Mouse (Mus musculus): Measurements from ENCODE around the gene Katnb1. TPM values are rescaled to one million over a fixed set of nuclear protein-coding genes. Genes with fewer than 3 reads are reported as not detected.

Gene Katnb1
- polyA plus RNA-seq, 1 experiment from 2014 or later, result 49.9 TPM

DNA sequence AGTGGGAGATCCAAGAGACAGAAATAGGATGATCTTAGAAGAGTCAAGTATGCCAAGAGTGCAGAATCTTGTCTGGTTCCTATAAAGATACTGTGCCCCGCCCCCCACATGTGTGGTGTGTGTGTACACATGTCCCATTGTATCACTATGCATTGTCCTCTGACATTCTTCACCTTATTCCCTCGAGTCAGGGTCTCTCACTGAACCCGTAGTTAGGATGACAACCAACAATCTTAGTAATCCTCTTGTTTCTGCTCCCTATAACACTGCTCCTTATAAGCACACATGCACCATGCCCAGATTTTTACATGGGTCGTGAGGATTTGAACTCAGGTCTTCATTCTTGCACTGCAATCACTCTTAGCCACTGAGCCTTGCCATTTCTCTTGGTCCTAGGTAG, 1.7 kb upstream of the Katnb1 start:
- no peak overlapping the region for H3K9ac ChIP-seq (replicated peaks; ENCODE audit: low read depth, low read length)
- H3K4me2 ChIP-seq (ENCODE audit: low read length), result no peak overlapping the region
- no peak overlapping the region for H3K27ac ChIP-seq (ENCODE audit: low read length)
- H3K36me3 ChIP-seq (ENCODE audit: control insufficient read depth, insufficient read depth), result no peaks in the 10 kb centered on the region
- ATAC-seq, result no peak
- WGBS, result 85% methylated on average over 4 of the region's 4 CpGs
- no peaks in the 10 kb centered on the region for H3K9me3 ChIP-seq (ENCODE audit: control insufficient read depth, low read length)
- no peak overlapping the region for H3K4me3 ChIP-seq (replicated peaks; ENCODE audit: low read length)
- H3K27me3 ChIP-seq (replicated peaks; ENCODE audit: control insufficient read depth, insufficient read depth, low read length), result 0 out of 2 replicates have a peak, but pooled peaks cover 3% of the 10 kb centered on the region
- peaks cover 13% of the 10 kb centered on the region for H3K4me1 ChIP-seq (replicated peaks; ENCODE audit: control insufficient read depth, insufficient read depth, low read length)

GRCm38 (mm10) chr8:95081650-95082049, 664 bp downstream of the Katnb1 start:
- peak overlapping the region; percentile 73 for H3K4me2 ChIP-seq (ENCODE audit: low read length)
- H3K4me1 ChIP-seq (replicated peaks; ENCODE audit: control insufficient read depth, insufficient read depth, low read length), result peaks cover 13% of the 10 kb centered on the region
- H3K27ac ChIP-seq (ENCODE audit: low read length), result peak overlapping the region; percentile 61
- ATAC-seq, result no peak
- peak overlapping the region; percentile 88 for H3K4me3 ChIP-seq (replicated peaks; ENCODE audit: low read length)
- peak overlapping the region; percentile 78 for H3K9ac ChIP-seq (replicated peaks; ENCODE audit: low read depth, low read length)
- no peaks in the 10 kb centered on the region for H3K36me3 ChIP-seq (ENCODE audit: control insufficient read depth, insufficient read depth)
- WGBS, result 7% methylated on average over 11 of the region's 11 CpGs
- H3K9me3 ChIP-seq (ENCODE audit: control insufficient read depth, low read length), result no peaks in the 10 kb centered on the region
- 0 out of 2 replicates have a peak, but pooled peaks cover 3% of the 10 kb centered on the region for H3K27me3 ChIP-seq (replicated peaks; ENCODE audit: control insufficient read depth, insufficient read depth, low read length)

DNA sequence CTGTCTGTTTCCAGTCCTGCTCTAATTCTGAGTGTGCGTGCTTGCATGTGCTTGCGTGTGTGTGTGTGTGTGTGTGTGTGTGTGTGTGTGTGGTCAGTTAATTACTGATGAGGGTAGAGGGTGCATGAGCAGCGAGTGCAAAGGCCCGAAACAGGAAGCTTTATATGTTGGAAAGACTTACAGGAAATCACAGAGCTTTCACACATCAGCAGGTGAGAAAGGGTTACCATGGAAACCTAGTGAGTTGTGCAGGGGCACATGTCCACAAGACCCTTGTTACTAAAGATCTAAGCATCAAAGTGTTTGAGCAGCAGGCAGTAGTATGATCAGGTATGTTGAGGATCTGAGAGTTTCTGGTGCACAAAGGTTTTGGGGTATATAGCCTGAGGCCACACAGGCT, 3.3 kb downstream of the Katnb1 start:
- no peak overlapping the region for H3K9ac ChIP-seq (replicated peaks; ENCODE audit: low read depth, low read length)
- H3K4me3 ChIP-seq (replicated peaks; ENCODE audit: low read length), result no peak overlapping the region
- H3K4me1 ChIP-seq (replicated peaks; ENCODE audit: control insufficient read depth, insufficient read depth, low read length), result peaks cover 13% of the 10 kb centered on the region
- H3K4me2 ChIP-seq (ENCODE audit: low read length), result no peak overlapping the region
- no peak for ATAC-seq
- H3K27ac ChIP-seq (ENCODE audit: low read length), result no peak overlapping the region
- peaks cover 5% of the 10 kb centered on the region; the same call in 1 of the 2 replicates for H3K36me3 ChIP-seq (ENCODE audit: control insufficient read depth, insufficient read depth)
- no peaks in the 10 kb centered on the region for H3K9me3 ChIP-seq (ENCODE audit: control insufficient read depth, low read length)
- 84% methylated on average over 4 of the region's 4 CpGs for WGBS
- no peaks in the 10 kb centered on the region for H3K27me3 ChIP-seq (replicated peaks; ENCODE audit: control insufficient read depth, insufficient read depth, low read length)

DNA sequence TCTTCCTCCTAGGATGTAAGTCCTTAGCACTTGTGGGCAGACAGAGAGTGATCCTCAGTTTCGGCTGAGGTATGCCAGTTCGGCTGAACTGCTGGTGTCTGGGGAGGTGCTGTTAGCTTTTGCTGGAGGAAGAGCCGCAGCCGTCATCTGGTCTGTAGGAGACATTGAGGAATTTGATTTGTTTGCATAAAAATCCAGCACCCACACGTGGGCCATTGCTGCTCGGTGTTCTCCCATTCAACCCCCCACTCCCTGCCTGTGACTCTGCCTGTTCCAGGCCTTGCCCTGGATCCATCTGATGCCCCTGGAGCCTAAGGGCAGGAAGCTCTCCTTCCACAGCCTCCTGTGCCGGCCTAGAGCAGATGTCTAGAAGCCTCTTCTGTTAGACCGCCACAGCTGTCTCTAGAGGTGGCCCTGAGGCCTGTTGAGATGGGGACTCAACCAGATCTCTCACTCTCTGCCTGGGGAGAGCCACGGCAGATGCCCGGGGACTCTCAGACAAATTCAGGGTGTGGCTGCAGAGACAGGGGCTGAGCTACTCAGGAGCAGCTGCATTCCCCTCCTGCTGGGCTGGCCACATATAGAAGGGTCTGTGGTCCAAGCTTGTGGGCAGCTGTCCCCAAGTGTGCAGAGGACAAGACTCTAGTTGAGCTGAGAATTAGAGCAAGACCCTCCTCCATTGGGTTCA, 3.9 kb downstream of the Katnb1 start:
- Histone ChIP-seq H3K4me2 (ENCODE audit: low read length) (no peak overlapping the region), H3K4me3 (replicated peaks; ENCODE audit: low read length) (no peak overlapping the region), H3K9me3 (ENCODE audit: control insufficient read depth, low read length) (no peaks in the 10 kb centered on the region), H3K4me1 (replicated peaks; ENCODE audit: control insufficient read depth, insufficient read depth, low read length) (peaks cover 13% of the 10 kb centered on the region), H3K27ac (ENCODE audit: low read length) (no peak overlapping the region), H3K36me3 (ENCODE audit: control insufficient read depth, insufficient read depth) (peaks cover 6% of the 10 kb centered on the region), H3K27me3 (replicated peaks; ENCODE audit: control insufficient read depth, insufficient read depth, low read length) (no peaks in the 10 kb centered on the region), H3K9ac (replicated peaks; ENCODE audit: low read depth, low read length) (no peak overlapping the region)
- no peak for ATAC-seq
- WGBS, result 86% methylated on average over 10 of the region's 10 CpGs

GRCm38 (mm10) chr8:95085432-95086141, 4.6 kb downstream of the Katnb1 start:
- no peak overlapping the region for H3K9ac ChIP-seq (replicated peaks; ENCODE audit: low read depth, low read length)
- no peaks in the 10 kb centered on the region for H3K27me3 ChIP-seq (replicated peaks; ENCODE audit: control insufficient read depth, insufficient read depth, low read length)
- H3K9me3 ChIP-seq (ENCODE audit: control insufficient read depth, low read length), result no peaks in the 10 kb centered on the region
- no peak overlapping the region for H3K4me2 ChIP-seq (ENCODE audit: low read length)
- H3K27ac ChIP-seq (ENCODE audit: low read length), result no peak overlapping the region
- peaks cover 13% of the 10 kb centered on the region for H3K4me1 ChIP-seq (replicated peaks; ENCODE audit: control insufficient read depth, insufficient read depth, low read length)
- ATAC-seq, result no peak
- no peak overlapping the region for H3K4me3 ChIP-seq (replicated peaks; ENCODE audit: low read length)
- H3K36me3 ChIP-seq (ENCODE audit: control insufficient read depth, insufficient read depth), result peaks cover 11% of the 10 kb centered on the region
- 96% methylated on average over 7 of the region's 7 CpGs for WGBS

DNA sequence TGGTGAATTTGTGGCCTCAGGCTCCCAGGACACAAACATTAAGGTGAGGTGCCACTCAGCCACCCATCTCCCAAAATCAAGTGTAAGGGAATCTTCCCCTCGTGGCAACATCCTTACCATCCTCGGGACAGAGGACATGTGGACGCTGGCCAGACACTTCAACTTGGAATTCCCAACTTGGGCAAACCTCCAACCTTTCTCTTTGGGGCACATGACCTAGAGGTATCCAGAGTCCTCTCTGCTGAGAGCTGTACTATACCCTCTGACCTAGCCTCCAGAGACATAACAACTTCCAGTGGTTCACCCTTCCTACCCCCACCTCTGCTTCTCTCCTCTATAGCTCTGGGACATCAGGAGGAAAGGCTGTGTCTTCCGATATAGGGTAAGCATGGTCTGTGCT, 12.6 kb downstream of the Katnb1 start:
- Histone ChIP-seq H3K9ac (replicated peaks; ENCODE audit: low read depth, low read length) (no peak overlapping the region), H3K4me3 (replicated peaks; ENCODE audit: low read length) (no peak overlapping the region), H3K4me2 (ENCODE audit: low read length) (no peak overlapping the region), H3K36me3 (ENCODE audit: control insufficient read depth, insufficient read depth) (peaks cover 27% of the 10 kb centered on the region), H3K9me3 (ENCODE audit: control insufficient read depth, low read length) (no peaks in the 10 kb centered on the region), H3K4me1 (replicated peaks; ENCODE audit: control insufficient read depth, insufficient read depth, low read length) (no peaks in the 10 kb centered on the region), H3K27me3 (replicated peaks; ENCODE audit: control insufficient read depth, insufficient read depth, low read length) (no peaks in the 10 kb centered on the region), H3K27ac (ENCODE audit: low read length) (no peak overlapping the region)
- ATAC-seq, result no peak
- 89% methylated on average over 4 of the region's 4 CpGs for WGBS

DNA sequence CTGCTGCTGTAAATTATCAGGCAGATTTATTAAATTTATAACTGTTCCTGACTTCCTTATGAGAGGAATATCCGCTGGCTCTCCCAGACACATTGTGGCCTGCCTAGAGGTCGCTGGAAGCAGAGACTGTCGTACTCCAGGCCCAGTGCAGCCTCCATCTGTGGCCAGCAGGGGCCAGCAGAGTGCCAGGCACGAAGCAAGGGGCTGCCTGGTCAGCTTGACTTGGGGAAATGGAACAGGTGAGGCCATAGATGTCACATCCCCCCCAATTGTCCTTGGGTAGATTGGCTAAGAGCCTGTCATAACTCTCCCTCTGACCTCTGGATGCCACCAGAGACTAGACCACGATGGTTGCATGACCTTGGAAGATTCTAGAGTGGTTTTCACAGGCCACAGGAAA, 18.0 kb downstream of the Katnb1 start:
- Histone ChIP-seq H3K9me3 (ENCODE audit: control insufficient read depth, low read length) (no peaks in the 10 kb centered on the region), H3K27me3 (replicated peaks; ENCODE audit: control insufficient read depth, insufficient read depth, low read length) (no peaks in the 10 kb centered on the region), H3K9ac (replicated peaks; ENCODE audit: low read depth, low read length) (no peak overlapping the region), H3K27ac (ENCODE audit: low read length) (no peak overlapping the region), H3K4me2 (ENCODE audit: low read length) (no peak overlapping the region), H3K4me1 (replicated peaks; ENCODE audit: control insufficient read depth, insufficient read depth, low read length) (no peaks in the 10 kb centered on the region), H3K36me3 (ENCODE audit: control insufficient read depth, insufficient read depth) (peaks cover 22% of the 10 kb centered on the region), H3K4me3 (replicated peaks; ENCODE audit: low read length) (no peak overlapping the region)
- peak; percentile 56; the same call in 1 of the 2 replicates for ATAC-seq
- 30% methylated on average over 5 of the region's 5 CpGs for WGBS

GRCm38 (mm10) chr8:95101972-95102371, 21.0 kb downstream of the Katnb1 start:
- H3K36me3 ChIP-seq (ENCODE audit: control insufficient read depth, insufficient read depth), result peaks cover 13% of the 10 kb centered on the region

GRCm38 (mm10) chr8:95107306-95107705, 26.3 kb downstream of the Katnb1 start:
- no peak overlapping the region for H3K27ac ChIP-seq (ENCODE audit: low read length)
- H3K9ac ChIP-seq (replicated peaks; ENCODE audit: low read depth, low read length), result no peak overlapping the region
- no peak overlapping the region for H3K4me3 ChIP-seq (replicated peaks; ENCODE audit: low read length)
- WGBS, result 86% methylated on average over 13 of the region's 13 CpGs
- H3K4me2 ChIP-seq (ENCODE audit: low read length), result no peak overlapping the region
- H3K36me3 ChIP-seq (ENCODE audit: control insufficient read depth, insufficient read depth), result 0 out of 2 replicates have a peak, but pooled peaks cover 2% of the 10 kb centered on the region
- H3K9me3 ChIP-seq (ENCODE audit: control insufficient read depth, low read length), result no peaks in the 10 kb centered on the region
- H3K4me1 ChIP-seq (replicated peaks; ENCODE audit: control insufficient read depth, insufficient read depth, low read length), result no peaks in the 10 kb centered on the region
- no peaks in the 10 kb centered on the region for H3K27me3 ChIP-seq (replicated peaks; ENCODE audit: control insufficient read depth, insufficient read depth, low read length)
- no peak for ATAC-seq

More at GRCm38 (mm10) chr8:95101972-95102371, 21.0 kb downstream of the Katnb1 start:
- H3K9me3 ChIP-seq (ENCODE audit: control insufficient read depth, low read length), result no peaks in the 10 kb centered on the region
- 0 out of 2 replicates have a peak, but pooled peaks have one; percentile 21 for ATAC-seq
- no peak overlapping the region for H3K4me2 ChIP-seq (ENCODE audit: low read length)
- H3K4me1 ChIP-seq (replicated peaks; ENCODE audit: control insufficient read depth, insufficient read depth, low read length), result no peaks in the 10 kb centered on the region
- no peak overlapping the region for H3K9ac ChIP-seq (replicated peaks; ENCODE audit: low read depth, low read length)
- no peak overlapping the region for H3K27ac ChIP-seq (ENCODE audit: low read length)
- 73% methylated on average over 4 of the region's 4 CpGs for WGBS
- H3K4me3 ChIP-seq (replicated peaks; ENCODE audit: low read length), result no peak overlapping the region
- H3K27me3 ChIP-seq (replicated peaks; ENCODE audit: control insufficient read depth, insufficient read depth, low read length), result no peaks in the 10 kb centered on the region
